Mouse (Mus musculus) left cerebral cortex, adult 8-10 months (tissue): ENCODE data around the gene Olfr358. TPM values are rescaled to one million over a fixed set of nuclear protein-coding genes. Genes with fewer than 3 reads are reported as not detected.

ENCODE experiments used
- DNase-seq, 2 experiments: peaks; one replicate each; pipeline ENCODE4 v3.0.0; 2022; ENCODE audit warnings: low spot score in 2 of 2
- total RNA-seq, 4 experiments: library from RNA; stranded (reverse); gene quantifications; 2 replicates each; pipeline ENCODE4 v1.2.4; 2022

Gene Olfr358
- not detected for total RNA-seq

DNA sequence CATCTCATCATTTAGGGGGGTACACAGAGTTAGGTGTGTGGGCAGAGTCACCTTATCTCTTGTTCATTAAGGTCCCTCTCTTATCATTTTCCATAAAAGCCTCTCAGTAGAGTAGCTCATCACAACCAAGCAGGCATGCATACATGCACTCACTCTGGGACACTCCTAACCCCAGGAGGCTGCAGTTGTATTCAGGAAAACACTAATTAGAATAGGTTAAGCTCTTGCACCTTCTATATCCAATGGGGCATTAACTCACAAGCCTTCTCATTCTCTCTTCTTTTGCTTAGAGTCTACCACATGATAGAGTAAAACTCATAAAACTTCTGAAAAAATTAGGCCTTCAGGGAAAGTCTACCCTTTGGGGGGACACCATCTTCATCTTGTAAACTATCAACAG, at the start of gene Olfr358:
TSS of gene Olfr358 (minus strand) at position 101 of the 400 bp plus-strand sequence.
- DNase-seq = no peak

DNA sequence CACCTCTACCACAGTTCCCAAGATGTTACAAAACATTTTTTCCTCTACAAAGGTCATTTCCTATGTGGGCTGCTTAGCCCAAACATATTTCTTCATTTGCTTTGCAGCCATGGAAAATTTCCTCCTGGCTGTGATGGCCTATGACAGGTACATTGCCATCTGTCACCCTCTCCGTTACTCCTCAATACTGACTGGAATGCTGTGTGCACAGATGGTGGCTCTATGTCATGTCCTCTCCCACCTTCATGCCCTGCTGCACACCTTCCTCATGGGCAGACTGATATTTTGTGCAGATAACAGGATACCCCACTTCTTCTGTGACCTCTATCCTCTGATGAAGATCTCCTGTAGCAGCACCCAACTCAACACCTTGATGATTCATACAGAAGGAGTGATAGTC, 12.1 kb downstream of the Olfr358 start:
- no peak for DNase-seq

DNA sequence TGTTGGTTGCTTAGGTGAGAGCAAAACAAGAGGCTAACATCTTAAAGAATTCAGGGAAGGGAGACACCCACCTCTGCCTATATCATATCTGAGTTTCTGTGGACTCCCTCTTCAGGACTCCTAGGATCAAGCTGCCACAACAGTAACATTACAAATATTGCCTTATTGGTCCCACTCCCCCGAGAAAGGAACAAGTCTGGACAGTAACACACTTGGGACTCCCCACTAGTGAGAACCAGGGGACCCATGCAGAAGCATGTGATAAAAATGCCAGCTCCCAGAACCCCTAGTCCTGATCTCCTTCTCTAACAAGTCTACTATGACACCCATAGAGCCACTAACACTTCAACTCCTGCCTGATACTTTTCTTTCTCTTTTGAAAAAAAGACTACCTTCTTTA, 15.6 kb downstream of the Olfr358 start, which contains the start of gene Olfr357:
TSS of gene Olfr357 (plus strand) at position 301 of the 400 bp plus-strand sequence.
- DNase-seq = no peak

Other genes starting within 250 kb of the Olfr358 start
- not detected for gene Olfr348, start 225.1 kb downstream of the Olfr358 start, total RNA-seq
- gene Olfr50, start 218.8 kb downstream of the Olfr358 start, total RNA-seq = not detected
- not detected for gene Olfr3, start 192.3 kb downstream of the Olfr358 start, total RNA-seq
- gene Olfr350, start 163.0 kb downstream of the Olfr358 start, total RNA-seq = not detected
- gene Olfr351, start 146.7 kb downstream of the Olfr358 start, total RNA-seq = not detected
- not detected for gene Olfr352, start 140.9 kb downstream of the Olfr358 start, total RNA-seq
- not detected for gene Olfr353, start 116.4 kb downstream of the Olfr358 start, total RNA-seq
- gene Olfr354, start 103.7 kb downstream of the Olfr358 start, total RNA-seq = not detected
- gene Olfr355, start 80.4 kb downstream of the Olfr358 start, total RNA-seq = not detected
- not detected for gene Olfr356, start 72.2 kb downstream of the Olfr358 start, total RNA-seq
- gene Olfr357, start 15.5 kb downstream of the Olfr358 start, total RNA-seq = not detected
- not detected for gene Olfr360, start 56.4 kb upstream of the Olfr358 start, total RNA-seq
- gene Olfr361, start 80.0 kb upstream of the Olfr358 start, total RNA-seq = not detected
- not detected for gene Olfr362, start 108.6 kb upstream of the Olfr358 start, total RNA-seq
- gene Olfr364-ps1, start 130.0 kb upstream of the Olfr358 start, total RNA-seq = not detected
- under 1 TPM in 1 of 4 experiments, not detected in 3; 0.07 TPM for gene Olfr365, start 178.9 kb upstream of the Olfr358 start, total RNA-seq
- gene Olfr366, start 202.2 kb upstream of the Olfr358 start, total RNA-seq = not detected